Mouse (Mus musculus): ENCODE data around the gene Efna4.

Efna4 gene

DNA sequence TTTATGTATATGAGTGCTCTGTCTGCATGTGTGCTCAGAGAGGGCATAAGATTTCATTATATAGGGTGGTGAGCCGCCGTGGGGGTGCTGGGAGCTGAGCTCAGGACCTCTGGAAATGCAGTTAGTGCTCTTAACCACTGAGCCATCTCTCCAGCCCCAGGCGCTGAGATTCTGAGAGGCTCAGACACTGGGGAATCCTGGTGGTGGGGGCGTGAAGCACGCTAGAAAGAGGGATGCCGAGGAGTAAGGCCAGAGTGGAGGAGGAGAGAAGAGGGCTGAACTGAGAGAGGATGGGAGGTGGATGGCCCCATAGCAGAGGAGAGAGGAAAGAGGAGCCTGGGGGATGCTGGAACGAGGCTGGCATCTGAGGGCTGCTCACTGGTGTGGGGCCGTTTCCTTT, 26.8 kb upstream of the Efna4 start:
- no peak for DNase-seq (ENCODE audit: low read depth in 2 of 2, low spot score in 2 of 2)

DNA sequence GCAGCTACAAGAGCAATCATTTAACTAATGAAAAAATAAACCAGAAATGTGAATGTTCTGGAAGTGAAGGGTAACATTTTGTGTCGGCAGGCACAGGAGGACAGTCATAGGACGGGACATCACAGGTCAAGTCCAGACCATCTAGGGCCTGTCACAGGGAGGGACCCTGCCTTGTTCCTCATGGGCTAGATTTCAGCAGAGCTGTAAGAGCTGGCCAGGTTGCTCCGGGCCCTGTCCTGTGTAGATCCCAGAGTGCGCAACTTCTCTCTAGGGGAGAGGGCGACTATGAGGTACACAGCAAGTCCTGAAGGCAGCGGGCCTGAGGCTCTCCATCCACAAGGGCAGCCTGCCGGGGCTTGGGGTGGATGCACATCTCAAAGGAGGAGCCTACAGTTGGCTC, 23.8 kb upstream of the Efna4 start, which contains the start of gene Dcst2:
TSS of gene Dcst2 (plus strand) at position 301 of the 400 bp plus-strand sequence.
- no peak for DNase-seq (ENCODE audit: low read depth in 2 of 2, low spot score in 2 of 2)

- DNase-seq (ENCODE audit: low read depth in 2 of 2, low spot score in 2 of 2) = no peak
Observed at GRCm38 (mm10) chr3:89360237-89360636, 22.4 kb upstream of the Efna4 start.

- DNase-seq (ENCODE audit: low read depth in 2 of 2, low spot score in 2 of 2) = no peak
Observed at GRCm38 (mm10) chr3:89359630-89360029, 21.8 kb upstream of the Efna4 start.

DNA sequence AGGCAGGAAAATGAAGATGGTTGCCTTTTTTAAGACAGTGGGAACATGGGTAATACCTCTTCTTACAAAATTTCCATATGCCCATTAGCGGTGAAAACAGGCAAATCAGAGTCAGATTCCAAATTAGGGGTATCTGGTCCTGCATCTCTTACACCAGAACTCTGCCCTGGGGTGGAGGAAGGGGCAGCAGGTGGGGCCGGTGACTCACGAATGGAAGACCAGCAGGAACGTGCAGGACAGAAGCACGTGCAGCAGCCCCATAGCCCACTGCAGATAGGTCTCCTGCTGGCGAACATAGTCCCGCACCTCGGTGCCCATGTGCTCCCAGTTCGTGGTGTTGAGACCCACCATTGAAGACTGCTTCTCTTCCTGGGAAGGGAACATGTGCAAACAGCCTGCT, 18.2 kb upstream of the Efna4 start:
- DNase-seq (ENCODE audit: low read depth in 2 of 2, low spot score in 2 of 2) = no peak

GRCm38 (mm10) chr3:89355512-89355902, 17.7 kb upstream of the Efna4 start:
- no peak for DNase-seq (ENCODE audit: low read depth in 2 of 2, low spot score in 2 of 2)

DNA sequence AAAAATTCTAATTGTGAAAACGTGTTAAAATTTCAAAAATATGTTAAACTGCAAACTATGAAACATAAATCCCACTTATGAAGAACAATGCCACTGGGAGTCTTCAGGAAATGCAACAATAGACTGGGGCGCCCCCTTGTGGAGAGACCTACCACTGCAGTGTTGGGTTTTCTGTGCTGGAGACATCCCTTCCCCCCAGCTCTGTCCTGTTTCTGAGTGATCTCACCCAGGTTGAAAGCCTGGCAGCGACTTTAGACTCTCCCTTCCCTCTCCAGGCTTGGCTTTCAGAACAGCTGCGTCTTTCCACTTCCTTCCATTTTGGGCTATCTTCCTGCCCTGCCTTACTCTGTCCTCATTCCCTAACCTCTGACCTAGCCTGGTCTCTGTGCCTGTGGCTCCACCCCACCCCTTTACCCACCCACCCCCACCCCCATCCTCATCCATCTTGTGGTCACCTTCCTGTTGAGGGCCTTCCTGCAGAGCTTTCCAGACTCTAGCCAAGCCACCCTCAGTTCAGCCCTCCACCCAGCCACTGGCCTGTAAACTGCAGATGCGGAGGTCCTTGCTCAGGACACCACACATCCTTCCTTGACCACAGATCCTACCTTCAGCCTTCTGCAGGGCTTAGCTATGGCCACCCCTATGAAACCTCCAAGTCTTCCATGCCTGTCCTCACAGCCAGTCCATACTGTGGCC, 17.1 kb upstream of the Efna4 start:
- DNase-seq (ENCODE audit: low read depth in 2 of 2, low spot score in 2 of 2) = peak; percentile 76 to 81

- no peak for DNase-seq (ENCODE audit: low read depth in 2 of 2, low spot score in 2 of 2)
Observed at GRCm38 (mm10) chr3:89351271-89351670, 13.4 kb upstream of the Efna4 start.

DNA sequence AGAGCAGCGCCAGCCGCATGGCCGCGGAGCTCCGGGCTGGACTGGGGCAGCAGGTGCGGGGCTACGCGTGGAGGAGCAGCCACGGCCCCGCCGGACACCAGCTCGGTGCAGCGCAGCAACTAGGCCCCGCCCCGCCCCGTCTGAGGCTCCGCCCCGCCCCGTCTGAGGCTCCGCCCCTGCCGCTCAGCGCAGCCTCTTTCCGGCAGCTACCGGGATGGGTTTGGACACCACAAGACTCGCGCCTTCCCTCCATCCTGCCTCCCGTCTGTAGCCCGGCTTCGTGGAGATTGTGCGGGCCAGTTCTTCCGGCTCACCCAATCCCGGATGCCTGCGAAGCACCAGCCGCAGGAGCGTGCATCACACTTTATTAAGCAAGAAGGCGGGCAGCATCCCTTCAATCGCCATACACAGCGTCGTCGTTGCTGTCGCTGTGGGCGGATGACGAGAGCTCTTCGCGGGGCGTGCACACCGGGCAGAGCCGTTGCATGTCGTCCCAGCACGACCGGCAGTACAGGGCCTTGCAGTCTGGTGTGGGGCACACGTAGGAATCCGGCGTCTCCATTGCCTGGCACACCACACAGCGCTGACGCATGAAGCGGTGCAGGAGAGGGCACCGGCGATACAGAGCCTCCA, 12.2 kb upstream of the Efna4 start, which contains the start of gene Adam15:
TSS of gene Adam15 (minus strand) at position 128 of the 633 bp plus-strand sequence.
- peak; percentile 73 to 85 for DNase-seq (ENCODE audit: low read depth in 2 of 2, low spot score in 2 of 2)

DNA sequence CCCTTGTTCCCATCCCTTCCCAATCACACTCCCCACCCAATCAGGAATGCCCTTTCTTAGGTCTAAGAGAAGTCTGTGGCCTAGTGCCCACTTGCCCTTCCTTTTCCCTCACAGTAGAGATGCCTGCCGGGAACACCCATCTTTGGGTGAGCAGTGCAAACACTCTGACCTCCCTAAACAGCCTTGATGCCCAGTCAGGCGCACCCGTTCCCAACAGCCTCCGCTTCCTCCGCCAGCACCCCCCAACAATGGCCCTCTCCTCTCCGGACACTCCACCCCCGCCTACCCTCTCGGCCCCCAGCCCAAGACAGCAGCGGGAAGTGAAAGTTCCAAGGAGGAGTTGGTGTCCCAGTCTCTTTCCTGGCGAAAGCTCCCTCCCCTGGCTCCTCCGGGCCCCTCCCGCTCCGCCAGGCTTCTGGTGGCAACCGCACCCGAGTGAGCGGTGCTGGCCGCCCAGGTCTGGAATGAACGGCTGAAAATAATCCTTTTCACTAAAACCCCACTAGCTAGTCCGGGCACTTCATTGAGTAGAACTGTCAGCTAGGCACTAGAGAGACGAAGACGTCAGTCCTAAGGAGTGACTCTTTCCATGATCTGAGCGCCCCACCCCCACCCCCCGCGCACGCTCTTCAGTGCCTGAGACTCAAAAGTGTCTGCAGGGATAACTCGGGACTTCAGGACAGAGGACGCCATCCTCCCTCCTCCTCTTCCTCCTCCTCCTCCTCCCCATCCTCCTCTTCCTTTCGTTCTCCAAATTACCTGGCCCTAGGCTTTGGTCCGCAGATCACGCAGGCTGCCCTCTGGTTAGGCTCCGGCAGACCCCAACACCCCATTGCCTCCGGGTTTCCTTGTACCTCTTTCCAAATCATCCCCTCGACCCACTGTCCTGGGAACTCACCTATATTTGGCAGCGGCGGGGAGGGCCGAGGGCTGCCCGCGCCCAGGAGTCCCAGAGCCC, 11.4 kb upstream of the Efna4 start:
- DNase-seq (ENCODE audit: low read depth in 2 of 2, low spot score in 2 of 2) = no peak

DNA sequence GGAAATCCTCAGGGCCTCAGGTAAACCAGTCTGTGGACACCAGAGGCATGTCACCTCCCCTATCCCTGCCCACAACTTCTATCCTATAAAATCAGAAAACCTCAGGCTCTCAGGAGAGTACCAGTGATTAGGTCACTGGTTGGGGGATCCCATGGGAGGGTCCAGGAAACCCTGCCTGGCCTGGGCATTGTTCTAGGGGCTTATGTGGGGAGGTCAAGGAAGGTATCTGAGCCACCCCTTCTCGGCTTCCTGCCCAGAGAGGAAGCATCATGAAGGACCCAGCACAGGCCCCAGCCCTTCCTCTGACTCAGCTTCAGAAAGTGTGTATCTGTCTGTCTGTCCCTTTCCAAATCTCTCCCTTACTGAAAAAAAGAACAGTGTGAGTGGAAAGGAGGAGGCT, 10.1 kb upstream of the Efna4 start:
- DNase-seq (ENCODE audit: low read depth in 2 of 2, low spot score in 2 of 2) = no peak

GRCm38 (mm10) chr3:89346815-89347540, 9.2 kb upstream of the Efna4 start:
- DNase-seq (ENCODE audit: low read depth in 2 of 2, low spot score in 2 of 2) = no peak

DNA sequence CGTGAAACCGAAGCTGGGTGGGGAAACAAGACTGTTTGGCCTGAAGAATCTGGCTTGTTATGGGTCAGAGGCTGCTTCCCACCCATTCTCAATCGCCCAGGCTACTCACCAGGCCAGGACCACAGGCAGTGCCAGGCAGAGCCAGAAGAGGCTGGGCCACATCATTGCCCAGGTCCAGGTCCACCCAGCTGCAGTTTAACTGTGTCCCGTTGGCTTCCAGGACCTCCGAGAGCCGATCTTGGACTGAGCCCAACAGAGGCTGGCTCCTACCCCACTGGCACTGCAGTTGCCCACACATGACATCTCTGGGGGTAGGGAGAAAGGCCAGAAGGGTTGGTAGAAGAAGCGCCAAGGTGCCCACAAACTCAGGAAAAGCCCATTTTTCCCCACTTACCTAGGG, 5.5 kb upstream of the Efna4 start:
- no peak for DNase-seq (ENCODE audit: low read depth in 2 of 2, low spot score in 2 of 2)

DNA sequence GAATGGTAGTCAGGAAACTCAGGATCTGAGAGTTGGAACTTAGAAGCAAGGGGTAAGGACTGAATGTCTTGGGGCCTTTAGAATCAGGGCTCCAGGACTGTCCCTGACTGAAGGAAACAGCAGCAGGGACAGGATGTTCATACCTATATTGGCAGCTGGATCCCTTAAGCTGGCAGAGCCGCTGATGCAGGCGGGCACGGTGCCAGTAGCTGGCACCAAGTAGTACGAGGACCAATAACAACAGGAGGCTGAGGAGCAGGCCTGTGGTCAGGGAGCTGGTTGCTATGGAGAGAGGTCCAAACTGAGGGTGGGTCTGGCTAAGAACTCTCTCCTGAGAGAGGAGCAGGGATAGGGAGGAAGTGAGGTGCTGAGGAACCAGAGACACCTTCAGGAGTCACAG, 4.0 kb upstream of the Efna4 start:
- DNase-seq (ENCODE audit: low read depth in 2 of 2, low spot score in 2 of 2) = no peak

DNA sequence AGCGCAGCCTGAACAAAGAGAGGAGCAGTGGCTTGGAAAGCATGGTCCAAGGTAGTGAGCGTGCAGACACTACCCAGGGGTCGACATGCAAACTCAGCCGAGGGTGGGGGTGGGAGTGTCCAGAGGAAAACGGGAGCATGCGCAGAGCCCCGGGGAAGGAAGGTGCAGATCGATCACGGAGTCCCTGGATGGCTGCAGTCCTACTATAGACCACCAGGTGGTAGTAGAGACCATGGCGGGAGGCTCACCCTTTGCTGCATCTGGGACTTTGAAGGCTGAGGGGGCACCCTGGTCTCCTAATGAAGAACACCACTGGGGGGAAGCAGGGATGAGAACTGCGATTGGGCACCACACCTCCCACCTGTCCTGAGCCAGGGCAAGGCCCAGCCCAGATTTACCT, 2.6 kb upstream of the Efna4 start:
- DNase-seq (ENCODE audit: low read depth in 2 of 2, low spot score in 2 of 2) = peak; percentile 69 to 80

DNA sequence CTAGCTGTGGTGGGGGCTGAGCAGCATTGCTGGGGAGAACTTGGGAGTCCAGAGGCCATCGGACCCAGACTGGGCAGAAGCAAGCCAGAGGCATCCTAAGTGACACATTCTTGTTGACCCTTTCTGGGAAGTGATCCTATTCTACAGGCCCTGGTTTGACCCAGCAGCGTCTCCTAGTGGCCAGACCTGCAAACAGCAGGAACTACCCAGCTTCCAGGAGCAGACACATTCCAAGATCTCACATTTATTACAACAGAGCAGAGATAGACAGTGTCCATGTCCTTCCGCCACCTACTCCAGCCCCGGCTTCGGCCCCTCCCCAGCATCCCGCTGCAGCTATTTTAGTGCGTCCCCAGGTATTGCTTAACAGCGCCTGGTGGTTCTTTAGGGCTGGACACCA, 1.6 kb upstream of the Efna4 start:
- DNase-seq (ENCODE audit: low read depth in 2 of 2, low spot score in 2 of 2) = peak in 1 of 2 experiments; percentile 54

- no peak for DNase-seq (ENCODE audit: low read depth in 2 of 2, low spot score in 2 of 2)
Observed at GRCm38 (mm10) chr3:89337062-89337720, 637 bp downstream of the Efna4 start.

GRCm38 (mm10) chr3:89336529-89336928, 1.3 kb downstream of the Efna4 start:
- no peak for DNase-seq (ENCODE audit: low read depth in 2 of 2, low spot score in 2 of 2)

DNA sequence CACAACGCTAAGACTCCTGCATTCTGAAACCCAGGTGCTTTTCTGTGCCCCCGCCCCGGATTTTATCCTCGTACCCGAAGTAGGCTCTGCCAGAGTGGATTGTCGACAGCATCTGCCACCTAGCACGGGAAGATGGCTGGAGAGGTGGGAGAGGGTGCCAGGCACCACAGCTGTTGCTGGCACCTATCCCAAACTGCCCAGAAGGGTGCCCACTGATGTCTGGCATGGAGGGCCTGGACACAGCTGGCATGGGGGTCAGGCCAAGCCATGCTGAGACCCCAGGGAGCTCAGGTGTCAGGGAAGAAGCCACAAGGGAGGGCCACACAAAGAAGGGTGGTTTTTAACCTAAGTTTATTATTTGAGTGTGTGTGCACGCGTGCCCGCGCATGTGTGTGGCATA, 4.8 kb downstream of the Efna4 start:
- no peak for DNase-seq (ENCODE audit: low read depth in 2 of 2, low spot score in 2 of 2)

DNA sequence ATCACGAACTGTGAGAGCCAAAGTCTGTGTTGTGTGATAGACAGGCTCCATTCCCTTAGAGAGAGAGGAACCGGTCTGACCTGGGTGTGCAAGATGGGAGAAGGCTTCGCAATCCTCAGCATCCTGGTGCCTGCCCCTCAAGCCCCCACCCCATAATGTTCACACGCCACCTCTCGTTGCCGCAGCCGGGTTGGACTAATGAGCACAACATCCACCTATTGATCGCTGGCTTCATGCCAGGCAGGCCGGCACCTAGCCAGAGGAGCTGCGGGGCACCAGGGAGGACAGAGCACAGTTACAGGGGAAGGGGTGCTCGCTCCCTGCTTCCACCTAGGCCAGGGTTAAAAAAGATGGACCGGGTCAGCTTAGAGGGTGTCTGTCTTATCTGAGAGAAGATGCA, 5.4 kb downstream of the Efna4 start:
- DNase-seq (ENCODE audit: low read depth in 2 of 2, low spot score in 2 of 2) = no peak

DNA sequence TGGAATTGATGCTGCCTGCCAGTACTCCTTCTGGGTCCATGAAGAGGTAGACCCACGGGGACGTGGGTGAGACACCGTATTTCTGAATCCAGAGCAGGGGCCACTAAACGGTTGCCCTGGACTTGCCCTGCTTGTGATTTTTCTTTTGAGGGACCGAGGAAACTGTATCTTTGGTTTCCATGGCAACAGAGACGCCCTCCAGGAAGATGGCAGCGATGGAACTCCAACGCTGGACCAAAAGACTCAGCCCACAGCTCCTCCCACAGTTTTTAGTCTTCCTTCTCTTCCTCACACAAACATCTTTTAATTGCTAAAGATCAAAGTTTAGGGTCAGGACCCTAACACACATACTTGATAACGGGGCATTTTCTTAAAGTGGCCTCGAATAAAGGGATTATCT, 5.8 kb downstream of the Efna4 start:
- no peak for DNase-seq (ENCODE audit: low read depth in 2 of 2, low spot score in 2 of 2)
